Mouse (Mus musculus): Measurements from ENCODE around the gene Hpse2. TPM values are rescaled to one million over a fixed set of nuclear protein-coding genes. Genes with fewer than 3 reads are reported as not detected.

The Hpse2 gene
- polyA plus RNA-seq, 1 experiment, result not detected

- Histone ChIP-seq H3K27me3 (ENCODE audit: control insufficient read depth, insufficient read depth, low read length) (no peaks in the 10 kb centered on the region), H3K4me3 (ENCODE audit: extremely low read depth, insufficient read depth, insufficient read length) (no peak overlapping the region), H3K4me1 (ENCODE audit: control insufficient read depth, insufficient read depth, insufficient read length) (no peaks in the 10 kb centered on the region), H3K36me3 (ENCODE audit: control insufficient read depth, insufficient read depth, low read length) (no peaks in the 10 kb centered on the region), H3K27ac (ENCODE audit: insufficient read depth, low read length) (no peak overlapping the region)
- TF ChIP-seq POLR2A (IDR thresholded peaks at IDR 0.05; ENCODE audit: low read depth, low read length) (no peak), CTCF (IDR thresholded peaks at IDR 0.05; ENCODE audit: extremely low read depth, insufficient read depth, insufficient read length, insufficient replicate concordance) (no peak)
- WGBS, result 61% methylated on average over 6 of the region's 6 CpGs
- DNase-seq (ENCODE audit: low read depth in 1 of 2, low spot score in 2 of 2), result no peak
Observed at GRCm38 (mm10) chr19:42739734-42740133, 648.4 kb downstream of the Hpse2 start.

- DNase-seq (ENCODE audit: low read depth in 1 of 2, low spot score in 2 of 2), result no peak
- TF ChIP-seq POLR2A (IDR thresholded peaks at IDR 0.05; ENCODE audit: low read depth, low read length) (no peak), CTCF (IDR thresholded peaks at IDR 0.05; ENCODE audit: extremely low read depth, insufficient read depth, insufficient read length, insufficient replicate concordance) (no peak)
- Histone ChIP-seq H3K27ac (ENCODE audit: insufficient read depth, low read length) (no peak overlapping the region), H3K36me3 (ENCODE audit: control insufficient read depth, insufficient read depth, low read length) (no peaks in the 10 kb centered on the region), H3K4me1 (ENCODE audit: control insufficient read depth, insufficient read depth, insufficient read length) (no peaks in the 10 kb centered on the region), H3K4me3 (ENCODE audit: extremely low read depth, insufficient read depth, insufficient read length) (no peak overlapping the region), H3K27me3 (ENCODE audit: control insufficient read depth, insufficient read depth, low read length) (no peaks in the 10 kb centered on the region)
- 84% methylated on average over 9 of the region's 9 CpGs for WGBS
Observed at GRCm38 (mm10) chr19:42737753-42738152, 650.4 kb downstream of the Hpse2 start.

Other genes with a start within 250 kb of the Hpse2 start
- 0.06 and 0.12 TPM in 2 replicates for gene Cnnm1, start 52.1 kb upstream of the Hpse2 start, polyA plus RNA-seq (2012; rRNA removed)
- 14.0 and 15.4 TPM in 2 replicates for gene Got1, start 136.2 kb upstream of the Hpse2 start, polyA plus RNA-seq (2012; rRNA removed)
- gene Nkx2-3, start 224.0 kb upstream of the Hpse2 start, polyA plus RNA-seq (2012; rRNA removed), result 7.4 and 11.6 TPM in 2 replicates